Mouse (Mus musculus): ENCODE data around the gene Clrn2. TPM values are rescaled to one million over a fixed set of nuclear protein-coding genes. Genes with fewer than 3 reads are reported as not detected.
"Not testable (repeated sequence)": the region's sequence is repeated elsewhere in the genome, so short reads cannot be mapped to it uniquely, and the experiment has no call there.

Gene Clrn2
- under 1 TPM; 0.74 to 0.90 TPM for total RNA-seq (2021)
- long read RNA-seq, experiment 1, result 0 reads
- long read RNA-seq, experiment 2, partial matches to known transcripts, result 0 of 1 reads
- long read RNA-seq, experiment 2, other reads (novel, unspliced or antisense), result 0 of 1 reads

- intact Hi-C loops (cut with DNase I), result no loop called here
Measured at GRCm38 (mm10) chr5:45453451-45453850, at the start of gene Clrn2. TSS of gene Clrn2 (plus strand) at chr5:45453751.

GRCm38 (mm10) chr5:45406129-45406528, 47.4 kb upstream of the Clrn2 start:
- intact Hi-C loops (cut with DNase I), result loop anchor here (10.0 kb wide), 1 partner anchor 931 kb away; no protein-coding TSS in a partner anchor
- no peak for DNase-seq (ENCODE audit: low spot score in 2 of 2)

More at GRCm38 (mm10) chr5:45453451-45453850, at the start of gene Clrn2:
- DNase-seq (ENCODE audit: low spot score in 2 of 2), result no peak

- no peak for DNase-seq (ENCODE audit: low spot score in 2 of 2)
- intact Hi-C loops (cut with DNase I), result no loop called here
Measured at GRCm38 (mm10) chr5:45416478-45416877, 37.1 kb upstream of the Clrn2 start.

GRCm38 (mm10) chr5:45417859-45418443, 35.6 kb upstream of the Clrn2 start:
- no peak for DNase-seq (ENCODE audit: low spot score in 2 of 2)
- intact Hi-C loops (cut with DNase I), result no loop called here

GRCm38 (mm10) chr5:45419841-45420638, 33.5 kb upstream of the Clrn2 start:
- intact Hi-C loops (cut with DNase I), result loop anchor here (5.0 kb wide), 2 partner anchors 1118 to 1138 kb away; no protein-coding TSS in a partner anchor
- no peak for DNase-seq (ENCODE audit: low spot score in 2 of 2)

- DNase-seq (ENCODE audit: low spot score in 2 of 2), result no peak
- intact Hi-C loops (cut with DNase I), result loop anchor here (5.0 kb wide), 2 partner anchors 1120 to 1140 kb away; no protein-coding TSS in a partner anchor
Measured at GRCm38 (mm10) chr5:45421881-45422844, 31.4 kb upstream of the Clrn2 start.

GRCm38 (mm10) chr5:45424021-45424886, 29.3 kb upstream of the Clrn2 start:
- DNase-seq (ENCODE audit: low spot score in 2 of 2), result peak; percentile 67 to 81
- intact Hi-C loops (cut with DNase I), result loop anchor here (5.0 kb wide), 2 partner anchors 1122 to 1142 kb away; no protein-coding TSS in a partner anchor

- intact Hi-C loops (cut with DNase I); DNase-seq (ENCODE audit: low spot score in 2 of 2): not testable (repeated sequence)
Measured at GRCm38 (mm10) chr5:45425771-45426170, 27.8 kb upstream of the Clrn2 start.

GRCm38 (mm10) chr5:45426416-45427034, 27.0 kb upstream of the Clrn2 start:
- DNase-seq (ENCODE audit: low spot score in 2 of 2), result no peak
- intact Hi-C loops (cut with DNase I), result no loop called here

GRCm38 (mm10) chr5:45427891-45428290, 25.7 kb upstream of the Clrn2 start:
- no peak for DNase-seq (ENCODE audit: low spot score in 2 of 2)
- intact Hi-C loops (cut with DNase I), result no loop called here

GRCm38 (mm10) chr5:45435967-45436950, 17.3 kb upstream of the Clrn2 start:
- intact Hi-C loops (cut with DNase I), result no loop called here

GRCm38 (mm10) chr5:45437826-45438225, 15.7 kb upstream of the Clrn2 start:
- no peak for DNase-seq (ENCODE audit: low spot score in 2 of 2)
- intact Hi-C loops (cut with DNase I), result no loop called here

More at GRCm38 (mm10) chr5:45435967-45436950, 17.3 kb upstream of the Clrn2 start:
- DNase-seq (ENCODE audit: low spot score in 2 of 2), result no peak

GRCm38 (mm10) chr5:45438301-45438700, 15.2 kb upstream of the Clrn2 start:
- DNase-seq (ENCODE audit: low spot score in 2 of 2), result no peak
- intact Hi-C loops (cut with DNase I), result no loop called here

- intact Hi-C loops (cut with DNase I), result no loop called here
- DNase-seq (ENCODE audit: low spot score in 2 of 2), result no peak
Measured at GRCm38 (mm10) chr5:45441124-45441523, 12.4 kb upstream of the Clrn2 start.

GRCm38 (mm10) chr5:45441745-45442144, 11.8 kb upstream of the Clrn2 start:
- no peak for DNase-seq (ENCODE audit: low spot score in 2 of 2)
- intact Hi-C loops (cut with DNase I), result no loop called here

GRCm38 (mm10) chr5:45444130-45444832, 9.3 kb upstream of the Clrn2 start:
- DNase-seq (ENCODE audit: low spot score in 2 of 2), result no peak
- intact Hi-C loops (cut with DNase I), result no loop called here

Measured in left cerebral cortex, postnatal 14 days (tissue).